Mouse (Mus musculus) bone marrow macrophage, adult 2 months (primary cell): ENCODE results near the gene Cdc6.

Experiments used
- CTCF ChIP-seq: IDR thresholded peaks from 2 replicates; pipeline ENCODE4 v1.5.1; 2012; ENCODE audit warnings: low read depth, mild to moderate bottlenecking, low read length, moderate library complexity
- POLR2A ChIP-seq: IDR thresholded peaks from 2 replicates; pipeline ENCODE4 v1.6.1; 2012; ENCODE audit warnings: mild to moderate bottlenecking, low read depth, low read length, borderline replicate concordance

DNA sequence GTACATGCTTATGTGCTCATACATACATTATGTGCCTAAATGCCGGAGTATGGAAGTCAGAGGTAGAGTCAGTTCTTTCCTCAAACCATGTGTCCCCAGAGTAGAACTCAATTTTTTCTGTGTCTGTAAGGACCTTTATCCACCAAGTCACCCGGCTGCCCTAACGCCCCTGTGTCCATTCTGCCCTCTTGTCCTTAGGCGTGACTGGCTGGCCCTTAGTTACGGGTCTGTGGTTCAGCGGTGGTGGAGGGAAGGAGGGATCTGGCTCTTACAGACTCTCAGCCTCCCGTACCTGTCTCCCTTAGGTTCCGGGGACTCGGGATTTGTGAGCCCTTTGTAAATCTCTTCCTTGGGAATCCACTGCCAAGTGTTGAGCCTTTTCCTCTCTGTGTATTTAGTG lies 30.6 kb upstream of the Cdc6 start:
- TF ChIP-seq CTCF (no peak), POLR2A (no peak)
